Mouse (Mus musculus): ENCODE results near the gene Pla2g2e. TPM values are rescaled to one million over a fixed set of nuclear protein-coding genes. Genes with fewer than 3 reads are reported as not detected.
"Not testable (repeated sequence)": the region's sequence is repeated elsewhere in the genome, so short reads cannot be mapped to it uniquely, and the experiment has no call there.

Gene Pla2g2e
- polyA plus RNA-seq, 1 experiment, result 0.61 TPM

- no peak; the same call in 1 of the 2 replicates for TF ChIP-seq CTCF (IDR thresholded peaks at IDR 0.05; ENCODE audit: borderline replicate concordance, insufficient read depth, low read length)
- no peak for TF ChIP-seq POLR2A (IDR thresholded peaks at IDR 0.05; ENCODE audit: low read depth, low read length)
- H3K27ac ChIP-seq (ENCODE audit: insufficient read depth, low read length), result no peak overlapping the region
- no peak overlapping the region for H3K4me3 ChIP-seq (ENCODE audit: insufficient read depth, low read length)
- no peaks in the 10 kb centered on the region for H3K4me1 ChIP-seq (ENCODE audit: control insufficient read depth, insufficient read depth, low read length)
Measured at GRCm38 (mm10) chr4:138859245-138859644, 18.5 kb upstream of the Pla2g2e start.

DNA sequence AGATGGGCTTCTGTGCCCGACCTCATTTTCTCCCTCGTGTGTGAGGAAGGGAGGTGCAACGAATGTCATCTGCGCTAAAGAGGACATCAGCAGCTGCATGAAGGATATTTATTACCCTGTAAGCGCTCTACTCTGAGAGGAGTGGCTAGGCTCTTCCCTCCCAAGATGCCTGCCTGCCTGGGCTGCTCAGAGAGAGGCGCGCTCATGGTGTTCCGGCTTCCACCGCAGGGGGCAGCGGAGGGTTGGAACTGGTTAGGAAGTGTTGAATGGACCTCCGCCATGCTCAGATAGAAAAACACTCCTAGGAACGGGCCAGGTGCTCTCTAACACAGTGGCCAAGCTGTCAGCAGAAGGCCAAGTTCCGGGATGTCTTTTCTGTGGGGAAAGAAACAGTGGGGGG is 18.0 kb upstream of the Pla2g2e start:
- no peak overlapping the region for H3K27ac ChIP-seq (ENCODE audit: insufficient read depth, low read length)
- no peaks in the 10 kb centered on the region for H3K4me1 ChIP-seq (ENCODE audit: control insufficient read depth, insufficient read depth, low read length)
- H3K4me3 ChIP-seq (ENCODE audit: insufficient read depth, low read length), result no peak overlapping the region
- TF ChIP-seq CTCF (IDR thresholded peaks at IDR 0.05; ENCODE audit: borderline replicate concordance, insufficient read depth, low read length) (peak; percentile 37; the same call in 1 of the 2 replicates), POLR2A (IDR thresholded peaks at IDR 0.05; ENCODE audit: low read depth, low read length) (no peak)

GRCm38 (mm10) chr4:138863344-138863998 is 14.3 kb upstream of the Pla2g2e start, which contains the start of gene Pla2g5:
Gene Pla2g5 (minus strand): TSS chr4:138863482.
- no peak within 1 kb of the TSS for H3K4me3 ChIP-seq (ENCODE audit: insufficient read depth, low read length)
- no peak within 1 kb of the TSS for H3K27ac ChIP-seq (ENCODE audit: insufficient read depth, low read length)
- no peaks in the 10 kb centered on the region for H3K4me1 ChIP-seq (ENCODE audit: control insufficient read depth, insufficient read depth, low read length)
- no peak for TF ChIP-seq CTCF (IDR thresholded peaks at IDR 0.05; ENCODE audit: borderline replicate concordance, insufficient read depth, low read length)

DNA sequence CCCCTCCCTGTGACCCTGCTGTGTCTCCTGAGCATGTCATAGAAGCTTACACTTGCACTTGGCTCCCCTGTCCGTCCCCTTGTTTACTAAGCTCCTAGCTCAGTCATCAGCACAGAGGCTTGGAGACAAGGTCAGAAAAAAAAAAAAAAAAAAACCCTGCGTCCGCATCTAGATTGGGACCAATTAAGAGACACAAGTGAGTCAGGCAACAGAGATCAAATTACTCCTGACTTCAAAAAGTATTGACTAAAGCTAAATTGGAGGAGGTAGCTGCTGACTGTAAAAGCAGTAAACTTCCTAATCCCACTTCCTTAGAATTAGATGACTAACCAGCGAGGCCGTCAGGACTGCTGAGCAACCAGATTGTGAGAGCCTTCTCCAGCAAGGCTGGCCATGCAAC is 12.7 kb upstream of the Pla2g2e start:
- Histone ChIP-seq H3K4me3 (ENCODE audit: insufficient read depth, low read length) (no peak overlapping the region), H3K4me1 (ENCODE audit: control insufficient read depth, insufficient read depth, low read length) (no peaks in the 10 kb centered on the region), H3K27ac (ENCODE audit: insufficient read depth, low read length) (no peak overlapping the region)
- no peak for TF ChIP-seq POLR2A (IDR thresholded peaks at IDR 0.05; ENCODE audit: low read depth, low read length)
- no peak for TF ChIP-seq CTCF (IDR thresholded peaks at IDR 0.05; ENCODE audit: borderline replicate concordance, insufficient read depth, low read length)

- Histone ChIP-seq H3K27ac (ENCODE audit: insufficient read depth, low read length) (no peak overlapping the region), H3K4me1 (ENCODE audit: control insufficient read depth, insufficient read depth, low read length) (no peaks in the 10 kb centered on the region), H3K4me3 (ENCODE audit: insufficient read depth, low read length) (no peak overlapping the region)
- TF ChIP-seq CTCF (IDR thresholded peaks at IDR 0.05; ENCODE audit: borderline replicate concordance, insufficient read depth, low read length), result no peak
Measured at GRCm38 (mm10) chr4:138865991-138866390, 11.8 kb upstream of the Pla2g2e start.

GRCm38 (mm10) chr4:138866413-138866812 is 11.3 kb upstream of the Pla2g2e start:
- TF ChIP-seq POLR2A (IDR thresholded peaks at IDR 0.05; ENCODE audit: low read depth, low read length) (no peak), CTCF (IDR thresholded peaks at IDR 0.05; ENCODE audit: borderline replicate concordance, insufficient read depth, low read length) (peak; percentile 50; the same call in 1 of the 2 replicates)
- H3K27ac ChIP-seq (ENCODE audit: insufficient read depth, low read length), result no peak overlapping the region
- H3K4me1 ChIP-seq (ENCODE audit: control insufficient read depth, insufficient read depth, low read length), result no peaks in the 10 kb centered on the region
- H3K4me3 ChIP-seq (ENCODE audit: insufficient read depth, low read length), result no peak overlapping the region

GRCm38 (mm10) chr4:138868666-138869065 is 9.1 kb upstream of the Pla2g2e start:
- H3K4me1 ChIP-seq (ENCODE audit: control insufficient read depth, insufficient read depth, low read length), result no peaks in the 10 kb centered on the region
- no peak overlapping the region for H3K27ac ChIP-seq (ENCODE audit: insufficient read depth, low read length)
- TF ChIP-seq POLR2A (IDR thresholded peaks at IDR 0.05; ENCODE audit: low read depth, low read length) (no peak), CTCF (IDR thresholded peaks at IDR 0.05; ENCODE audit: borderline replicate concordance, insufficient read depth, low read length) (no peak)
- H3K4me3 ChIP-seq (ENCODE audit: insufficient read depth, low read length), result no peak overlapping the region

DNA sequence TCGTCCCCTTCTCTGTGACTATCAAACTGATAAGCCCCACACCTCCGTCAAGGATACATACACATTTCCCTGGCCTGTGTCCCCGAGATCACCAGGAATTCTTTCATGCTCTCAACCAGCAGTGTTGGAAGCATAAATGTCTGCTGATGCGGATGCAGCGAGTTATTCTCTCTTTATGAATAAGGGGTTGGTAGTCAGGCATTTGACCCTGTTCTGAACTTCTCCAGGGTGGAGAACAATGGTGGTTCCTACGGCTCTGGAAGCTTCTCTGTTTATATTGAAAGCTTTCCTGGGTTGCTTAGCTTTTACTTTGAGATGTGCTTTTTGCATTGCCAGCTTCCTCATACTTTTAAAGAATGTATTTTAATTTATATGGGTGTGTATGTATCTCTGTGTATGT is 3.9 kb upstream of the Pla2g2e start, which contains the start of gene Gm13030:
Gene Gm13030, minus strand, starts transcription at position 101 of the 400 bp plus-strand sequence.
- peaks cover 2% of the 10 kb centered on the region; the same call in 1 of the 2 replicates for H3K4me1 ChIP-seq (ENCODE audit: control insufficient read depth, insufficient read depth, low read length)
- no peak within 1 kb of the TSS for H3K4me3 ChIP-seq (ENCODE audit: insufficient read depth, low read length)
- no peak for TF ChIP-seq POLR2A (IDR thresholded peaks at IDR 0.05; ENCODE audit: low read depth, low read length)
- no peak for TF ChIP-seq CTCF (IDR thresholded peaks at IDR 0.05; ENCODE audit: borderline replicate concordance, insufficient read depth, low read length)
- no peak within 1 kb of the TSS for H3K27ac ChIP-seq (ENCODE audit: insufficient read depth, low read length)

GRCm38 (mm10) chr4:138875275-138875674 is 2.5 kb upstream of the Pla2g2e start:
- not testable (repeated sequence) for H3K27ac ChIP-seq (ENCODE audit: insufficient read depth, low read length); H3K4me1 ChIP-seq (ENCODE audit: control insufficient read depth, insufficient read depth, low read length); H3K4me3 ChIP-seq (ENCODE audit: insufficient read depth, low read length)

GRCm38 (mm10) chr4:138875986-138876385 is 1.8 kb upstream of the Pla2g2e start:
- H3K4me1 ChIP-seq (ENCODE audit: control insufficient read depth, insufficient read depth, low read length), result peaks cover 2% of the 10 kb centered on the region; the same call in 1 of the 2 replicates
- TF ChIP-seq CTCF (IDR thresholded peaks at IDR 0.05; ENCODE audit: borderline replicate concordance, insufficient read depth, low read length) (no peak), POLR2A (IDR thresholded peaks at IDR 0.05; ENCODE audit: low read depth, low read length) (no peak)
- H3K27ac ChIP-seq (ENCODE audit: insufficient read depth, low read length), result no peak overlapping the region
- no peak overlapping the region for H3K4me3 ChIP-seq (ENCODE audit: insufficient read depth, low read length)

All from embryonic fibroblast, embryonic 13.5 days (primary cell).